Mouse (Mus musculus) midbrain, embryonic 15.5 days (tissue): ENCODE results near the gene Atp8a2. TPM values are rescaled to one million over a fixed set of nuclear protein-coding genes. Genes with fewer than 3 reads are reported as not detected.
A peak's percentile ranks its signal among the peaks of the same experiment; 100 is the strongest.
"Not testable (repeated sequence)": the region's sequence is repeated elsewhere in the genome, so short reads cannot be mapped to it uniquely, and the experiment has no call there.

Experiments used
- ATAC-seq: fragments of 200-750 bp; cut with Nextera tagmentation; replicated peaks from 2 replicates; pipeline ENCODE4 v1.8.0; 2017; ENCODE audit warnings: moderate TSS enrichment
- H3K27ac ChIP-seq: fragments of 300-500 bp; sonication (generic); 2 replicates; pipeline ENCODE4 v1.5.1; 2015; ENCODE audit warnings: mild to moderate bottlenecking, inconsistent platforms
- H3K27me3 ChIP-seq: fragments of 300-500 bp; sonication (generic); replicated peaks from 2 replicates; pipeline ENCODE4 v1.6.1; 2015; ENCODE audit warnings: inconsistent platforms
- H3K36me3 ChIP-seq: fragments of 300-500 bp; sonication (generic); replicated peaks from 2 replicates; pipeline ENCODE4 v1.6.1; 2015; ENCODE audit warnings: inconsistent platforms
- H3K4me1 ChIP-seq: fragments of 300-500 bp; sonication (generic); 2 replicates; pipeline ENCODE4 v1.6.1; 2015; ENCODE audit warnings: inconsistent platforms
- H3K4me2 ChIP-seq: fragments of 300-500 bp; sonication (generic); 2 replicates; pipeline ENCODE4 v1.6.1; 2015; ENCODE audit warnings: inconsistent platforms, mild to moderate bottlenecking, moderate library complexity
- H3K4me3 ChIP-seq: fragments of 300-500 bp; sonication (generic); 2 replicates; pipeline ENCODE4 v1.5.1; 2015; ENCODE audit warnings: mild to moderate bottlenecking, inconsistent platforms
- H3K9ac ChIP-seq: fragments of 300-500 bp; sonication (generic); 2 replicates; pipeline ENCODE4 v1.6.1; 2015; ENCODE audit warnings: mild to moderate bottlenecking, inconsistent platforms
- H3K9me3 ChIP-seq: fragments of 300-500 bp; sonication (generic); 2 replicates; pipeline ENCODE4 v1.6.1; 2016; ENCODE audit warnings: inconsistent platforms
- WGBS: fragments of 180-500 bp; shearing (Covaris S2); methylation state at CpG from one replicate; pipeline ENCODE4 v1.1.7; 2015; ENCODE audit warnings: mixed read lengths; 5-methylcytosine and 5-hydroxymethylcytosine counted together
- polyA plus RNA-seq: library from polyadenylated mRNA; unstranded; fragments of >200 nt; fragmentation: Nextera tagmentation; extraction: Ambion mirVana; gene quantifications from 2 replicates; pipeline ENCODE4 v1.2.1, GENCODE M21; 2015

The Atp8a2 gene
- polyA plus RNA-seq, 1 experiment from 2014 or later: 49.6 TPM

DNA sequence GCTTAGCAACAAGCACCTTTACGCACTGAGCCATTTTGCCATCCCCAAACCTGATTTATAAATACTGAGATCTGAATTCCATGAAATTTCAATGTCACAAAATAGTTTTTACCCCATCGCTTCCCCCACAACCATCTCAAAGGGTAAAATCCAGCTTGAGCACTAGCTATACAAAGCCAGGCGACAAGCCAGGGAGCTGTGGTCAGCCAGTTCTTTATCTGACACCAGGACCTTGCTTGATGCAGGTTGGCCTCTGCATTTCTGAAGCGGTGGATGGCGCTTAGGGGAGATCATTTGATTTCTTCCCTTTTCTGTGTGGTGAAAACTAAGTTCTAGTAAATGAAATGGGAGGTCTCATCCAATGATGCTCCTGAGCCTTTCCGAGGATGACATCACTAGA, 564.9 kb downstream of the Atp8a2 start:
- no peak overlapping the region for H3K9ac ChIP-seq
- ATAC-seq: no peak
- no peak overlapping the region for H3K4me2 ChIP-seq
- no peaks in the 10 kb centered on the region for H3K9me3 ChIP-seq
- peaks cover 12% of the 10 kb centered on the region for H3K4me1 ChIP-seq
- 94% methylated on average over 6 of the region's 6 CpGs for WGBS
- no peak overlapping the region for H3K27ac ChIP-seq
- H3K36me3 ChIP-seq: no peaks in the 10 kb centered on the region
- H3K27me3 ChIP-seq: 0 out of 2 replicates have a peak, but pooled peaks cover 2% of the 10 kb centered on the region
- H3K4me3 ChIP-seq: no peak overlapping the region

DNA sequence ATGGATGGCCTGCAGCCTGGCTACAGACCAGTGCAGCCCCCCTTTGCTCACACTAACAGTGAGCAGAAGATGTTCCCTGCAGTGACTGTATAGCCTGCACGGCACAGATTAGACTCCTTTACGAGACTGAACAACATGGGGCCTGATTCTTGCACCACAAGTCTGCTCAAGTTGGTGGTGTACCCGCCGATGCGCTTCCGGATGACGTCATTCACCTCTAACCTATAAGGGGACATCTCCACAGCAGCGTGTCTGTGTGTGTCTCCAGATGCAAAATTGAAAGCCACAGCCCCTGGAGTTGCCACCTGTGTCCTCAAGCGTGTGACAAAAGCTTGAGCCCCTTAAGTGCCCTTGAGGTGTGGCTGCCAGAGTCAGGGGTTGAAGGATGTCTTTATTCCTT, 566.9 kb downstream of the Atp8a2 start:
- WGBS: 85% methylated on average over 9 of the region's 9 CpGs
- no peak overlapping the region for H3K4me3 ChIP-seq
- H3K9me3 ChIP-seq: no peaks in the 10 kb centered on the region
- no peak overlapping the region for H3K27ac ChIP-seq
- no peak overlapping the region for H3K4me2 ChIP-seq
- ATAC-seq: no peak
- peaks cover 27% of the 10 kb centered on the region for H3K4me1 ChIP-seq
- no peak overlapping the region for H3K9ac ChIP-seq
- 0 out of 2 replicates have a peak, but pooled peaks cover 2% of the 10 kb centered on the region for H3K27me3 ChIP-seq
- no peaks in the 10 kb centered on the region for H3K36me3 ChIP-seq

DNA sequence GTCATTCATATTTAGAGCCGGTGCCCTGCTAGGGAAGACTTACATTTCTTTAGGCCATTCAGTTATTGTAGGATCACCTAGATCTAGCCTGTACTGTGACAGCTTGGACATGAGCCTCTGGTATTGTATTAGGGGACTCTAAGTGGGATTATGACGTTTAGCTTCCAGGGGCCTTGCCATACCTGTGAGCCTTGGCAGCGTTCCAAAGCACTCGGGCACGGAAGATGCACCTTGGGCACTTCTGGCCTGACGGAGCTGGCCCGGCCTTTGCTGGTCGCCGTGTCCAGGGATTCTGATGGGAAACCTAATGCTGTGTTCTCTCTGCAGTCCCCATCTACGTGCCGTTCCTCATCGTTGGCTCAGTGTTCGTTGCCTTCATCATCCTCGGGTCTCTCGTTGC, 567.7 kb downstream of the Atp8a2 start:
- no peak for ATAC-seq
- Histone ChIP-seq H3K4me3 (no peak overlapping the region), H3K4me1 (peaks cover 31% of the 10 kb centered on the region), H3K27me3 (0 out of 2 replicates have a peak, but pooled peaks cover 2% of the 10 kb centered on the region), H3K4me2 (no peak overlapping the region), H3K27ac (no peak overlapping the region), H3K9ac (no peak overlapping the region), H3K9me3 (no peaks in the 10 kb centered on the region), H3K36me3 (no peaks in the 10 kb centered on the region)
- 83% methylated on average over 15 of the region's 15 CpGs for WGBS

DNA sequence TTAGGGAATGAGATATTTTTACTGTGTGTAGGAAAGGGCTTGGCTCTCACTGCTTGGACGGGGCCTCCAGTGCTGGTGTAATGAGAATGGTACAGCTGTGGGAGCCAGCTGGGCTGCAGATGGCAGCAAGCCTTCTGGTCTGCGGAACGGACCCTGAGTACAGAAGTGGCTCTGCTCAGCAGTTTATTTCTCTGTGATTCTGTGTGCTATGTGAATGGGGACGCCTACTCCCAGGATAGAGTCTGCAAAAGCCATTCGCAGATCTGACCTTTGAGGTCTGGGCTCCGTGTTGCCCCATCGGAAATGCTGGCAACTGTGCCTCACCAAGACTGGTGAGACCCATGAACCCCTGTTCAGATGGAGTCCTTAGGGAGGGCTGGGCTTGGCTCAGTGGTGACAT, 569.2 kb downstream of the Atp8a2 start:
- peak; percentile 31; the same call in 1 of the 2 replicates for ATAC-seq
- no peak overlapping the region for H3K9ac ChIP-seq
- no peak overlapping the region for H3K27ac ChIP-seq
- peak overlapping the region; percentile 79 for H3K4me2 ChIP-seq
- H3K36me3 ChIP-seq: no peaks in the 10 kb centered on the region
- H3K4me1 ChIP-seq: peaks cover 31% of the 10 kb centered on the region
- no peaks in the 10 kb centered on the region for H3K9me3 ChIP-seq
- 0 out of 2 replicates have a peak, but pooled peaks cover 10% of the 10 kb centered on the region for H3K27me3 ChIP-seq
- H3K4me3 ChIP-seq: peak overlapping the region; percentile 65
- 36% methylated on average over 7 of the region's 7 CpGs for WGBS

- WGBS: 28% methylated on average over 9 of the region's 9 CpGs
- Histone ChIP-seq H3K27ac (no peak overlapping the region), H3K4me3 (peak overlapping the region; percentile 65), H3K4me1 (peaks cover 31% of the 10 kb centered on the region), H3K27me3 (0 out of 2 replicates have a peak, but pooled peaks cover 10% of the 10 kb centered on the region), H3K4me2 (peak overlapping the region; percentile 79), H3K9ac (no peak overlapping the region), H3K9me3 (no peaks in the 10 kb centered on the region), H3K36me3 (no peaks in the 10 kb centered on the region)
- ATAC-seq: no peak
These were observed 569.8 kb downstream of the Atp8a2 start for GRCm38 (mm10) chr14:59627142-59627680.

- Histone ChIP-seq H3K36me3 (no peaks in the 10 kb centered on the region), H3K4me3 (peak overlapping the region; percentile 65), H3K27me3 (0 out of 2 replicates have a peak, but pooled peaks cover 10% of the 10 kb centered on the region), H3K4me1 (peaks cover 31% of the 10 kb centered on the region), H3K9me3 (no peaks in the 10 kb centered on the region), H3K4me2 (peak overlapping the region; percentile 79), H3K27ac (no peak overlapping the region), H3K9ac (peak overlapping the region; percentile 44; the same call in 1 of the 2 replicates)
- ATAC-seq: no peak
- WGBS: 14% methylated on average over 8 of the region's 8 CpGs
These were observed 570.3 kb downstream of the Atp8a2 start for GRCm38 (mm10) chr14:59626711-59627110.

GRCm38 (mm10) chr14:59625806-59626364, 571.1 kb downstream of the Atp8a2 start:
- Histone ChIP-seq H3K27ac (peak overlapping the region; percentile 73), H3K9me3 (no peaks in the 10 kb centered on the region), H3K4me1 (peaks cover 31% of the 10 kb centered on the region), H3K4me2 (peak overlapping the region; percentile 79), H3K9ac (peak overlapping the region; percentile 44), H3K36me3 (no peaks in the 10 kb centered on the region), H3K4me3 (peak overlapping the region; percentile 65), H3K27me3 (0 out of 2 replicates have a peak, but pooled peaks cover 10% of the 10 kb centered on the region)
- 1% methylated on average over 50 of the region's 51 CpGs for WGBS
- ATAC-seq: peak; percentile 61

DNA sequence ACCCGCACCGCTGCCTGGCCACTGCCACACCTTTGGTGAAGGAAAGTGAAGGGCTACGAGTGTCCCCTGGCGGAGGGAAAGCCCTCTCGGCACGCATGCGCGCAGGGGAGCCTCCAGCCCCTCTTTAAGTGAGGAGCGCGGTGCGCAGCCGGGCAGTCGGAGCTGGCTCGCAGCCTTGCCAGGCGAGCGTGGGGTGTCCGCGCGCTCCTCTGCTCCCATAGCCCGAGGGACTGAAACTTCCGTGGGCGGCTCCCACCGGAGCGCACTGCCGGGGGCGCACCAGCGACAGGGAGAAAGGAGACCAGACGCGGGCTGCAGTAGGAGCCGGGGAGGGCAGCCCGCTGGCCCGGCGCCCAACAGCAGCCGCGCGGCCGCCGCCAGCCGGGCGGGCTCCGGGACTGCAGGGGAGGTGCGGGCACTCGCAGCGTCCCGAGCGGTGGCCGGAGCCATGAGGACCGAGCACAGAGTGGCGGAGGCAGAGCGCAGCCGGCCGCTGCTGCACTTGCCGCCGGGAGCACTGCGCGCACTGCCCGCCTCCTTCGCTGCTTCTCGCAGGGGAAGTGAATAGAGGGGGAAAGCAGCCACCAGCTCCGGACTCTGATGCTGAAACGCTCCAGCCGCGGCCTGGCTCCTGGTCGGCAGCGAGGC, 571.7 kb downstream of the Atp8a2 start, which contains the start of gene Shisa2:
Shisa2 (plus strand) TSS at position 151 of the 648 bp plus-strand sequence.
- Histone ChIP-seq H3K27me3 (0 out of 2 replicates have a peak, but pooled peaks cover 10% of the 10 kb centered on the region), H3K9ac (peak within 1 kb of the TSS; percentile 44), H3K27ac (peak within 1 kb of the TSS; percentile 73), H3K4me2 (peak within 1 kb of the TSS; percentile 79), H3K4me1 (peaks cover 31% of the 10 kb centered on the region), H3K9me3 (no peaks in the 10 kb centered on the region), H3K36me3 (no peaks in the 10 kb centered on the region), H3K4me3 (peak within 1 kb of the TSS; percentile 65)
- WGBS: under 1% methylated on average over 65 of the region's 65 CpGs
- peak; percentile 93 for ATAC-seq

GRCm38 (mm10) chr14:59624326-59624885, 572.6 kb downstream of the Atp8a2 start:
- no peaks in the 10 kb centered on the region for H3K9me3 ChIP-seq
- H3K27me3 ChIP-seq: 0 out of 2 replicates have a peak, but pooled peaks cover 7% of the 10 kb centered on the region
- no peak overlapping the region for H3K9ac ChIP-seq
- peak overlapping the region; percentile 79; the same call in 1 of the 2 replicates for H3K4me2 ChIP-seq
- H3K4me1 ChIP-seq: peaks cover 31% of the 10 kb centered on the region
- H3K4me3 ChIP-seq: no peak overlapping the region
- 42% methylated on average over 9 of the region's 9 CpGs for WGBS
- ATAC-seq: no peak
- no peak overlapping the region for H3K27ac ChIP-seq
- no peaks in the 10 kb centered on the region for H3K36me3 ChIP-seq

GRCm38 (mm10) chr14:59616802-59617201, 580.2 kb downstream of the Atp8a2 start:
- Histone ChIP-seq H3K4me3 (no peak overlapping the region), H3K36me3 (no peaks in the 10 kb centered on the region), H3K27me3 (no peaks in the 10 kb centered on the region), H3K27ac (no peak overlapping the region), H3K4me1 (no peaks in the 10 kb centered on the region), H3K9me3 (no peaks in the 10 kb centered on the region), H3K9ac (no peak overlapping the region), H3K4me2 (no peak overlapping the region)
- WGBS: 39% methylated on average over 7 of the region's 7 CpGs
- no peak for ATAC-seq

DNA sequence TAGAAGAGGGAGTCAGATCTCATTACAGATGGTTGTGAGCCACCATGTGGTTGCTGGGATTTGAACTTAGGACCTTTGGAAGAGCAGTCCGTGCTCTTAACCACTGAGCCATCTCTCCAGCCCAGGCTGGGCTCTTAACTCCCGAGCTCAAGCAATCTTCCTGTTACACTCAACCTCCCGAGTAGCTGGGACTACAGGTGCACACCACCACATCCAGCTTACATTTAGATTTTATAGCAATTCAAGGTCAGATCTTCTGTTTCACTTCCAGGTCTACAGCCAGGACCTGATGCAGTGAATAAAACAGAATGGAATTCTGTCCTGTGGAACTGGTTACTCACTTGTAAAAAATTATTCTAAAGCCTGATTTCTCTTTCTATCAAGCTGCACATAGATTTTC, 582.8 kb downstream of the Atp8a2 start:
- H3K27ac ChIP-seq, H3K36me3 ChIP-seq, H3K4me2 ChIP-seq, H3K27me3 ChIP-seq, H3K4me3 ChIP-seq, H3K9me3 ChIP-seq, H3K9ac ChIP-seq, H3K4me1 ChIP-seq, ATAC-seq: not testable (repeated sequence)
- WGBS: 84% methylated on average over 3 of the region's 3 CpGs

DNA sequence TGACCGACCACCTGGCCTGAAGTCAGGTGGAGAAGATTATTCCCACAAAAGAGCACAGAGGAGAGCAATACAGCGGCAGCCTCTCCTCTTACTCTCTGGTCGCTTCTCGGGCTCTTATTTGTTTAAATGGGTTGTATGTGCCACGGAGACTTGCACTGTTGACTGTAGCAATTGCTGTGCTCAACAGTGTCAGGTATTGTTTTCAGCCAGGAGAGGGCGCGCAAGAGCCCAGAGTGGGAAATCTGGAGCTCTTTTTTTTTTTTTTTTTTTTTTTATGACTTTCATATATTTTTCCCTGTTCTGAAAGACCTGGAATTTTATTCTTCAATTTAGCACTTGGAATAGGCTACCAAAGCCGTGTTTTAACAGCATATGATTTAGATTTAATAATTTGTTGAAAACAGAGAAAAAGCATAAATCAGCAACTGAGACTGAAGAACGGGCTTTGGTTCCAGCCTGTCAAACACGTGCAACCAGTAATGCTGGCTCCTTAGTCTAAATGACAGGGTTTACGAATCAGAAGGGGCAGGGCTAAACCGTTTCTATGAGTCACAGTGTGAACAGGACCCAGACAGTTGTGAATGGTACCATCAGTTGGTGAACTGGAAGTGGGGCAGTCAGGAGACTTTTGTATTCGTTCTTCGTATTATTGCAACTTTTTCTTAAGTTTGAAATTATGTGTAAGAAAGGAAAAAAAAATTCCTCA, 583.9 kb downstream of the Atp8a2 start:
- no peak for ATAC-seq
- H3K4me3 ChIP-seq: no peak overlapping the region
- no peaks in the 10 kb centered on the region for H3K4me1 ChIP-seq
- no peaks in the 10 kb centered on the region for H3K27me3 ChIP-seq
- no peak overlapping the region for H3K9ac ChIP-seq
- H3K4me2 ChIP-seq: no peak overlapping the region
- 53% methylated on average over 14 of the region's 14 CpGs for WGBS
- H3K9me3 ChIP-seq: no peaks in the 10 kb centered on the region
- no peak overlapping the region for H3K27ac ChIP-seq
- no peaks in the 10 kb centered on the region for H3K36me3 ChIP-seq
